Mouse (Mus musculus) C2C12 (cell line): ENCODE measurements around the gene Tmem80.

Source experiments
- CEBPB ChIP-seq: IDR thresholded peaks from one replicate; pipeline ENCODE4 v1.6.1; 2011; ENCODE audit warnings: low read depth, mild to moderate bottlenecking, control low read depth, moderate library complexity
- CTCF ChIP-seq: IDR thresholded peaks from one replicate; pipeline ENCODE4 v1.5.1; 2011; ENCODE audit not compliant: control insufficient read depth, insufficient read depth, insufficient read length
- MAX ChIP-seq: IDR thresholded peaks from one replicate; pipeline ENCODE4 v1.6.1; 2011; ENCODE audit warnings: mild to moderate bottlenecking, control low read depth
- MYOD1 ChIP-seq: IDR thresholded peaks from one replicate; pipeline ENCODE4 v1.6.1; 2011; ENCODE audit warnings: low read depth; ENCODE audit not compliant: control insufficient read depth, insufficient read length
- MYOG ChIP-seq: IDR thresholded peaks from one replicate; pipeline ENCODE4 v1.6.1; 2011; ENCODE audit not compliant: control insufficient read depth, insufficient read length; ENCODE audit errors: extremely low read depth
- USF1 ChIP-seq: IDR thresholded peaks from one replicate; pipeline ENCODE4 v1.6.1; 2011; ENCODE audit warnings: low read depth, mild to moderate bottlenecking, control low read depth, moderate library complexity

- no peak for TF ChIP-seq CTCF
- TF ChIP-seq MYOD1: no peak
- TF ChIP-seq MAX: no peak
- no peak for TF ChIP-seq USF1
- no peak for TF ChIP-seq CEBPB
- TF ChIP-seq MYOG: no peak
Measured at GRCm38 (mm10) chr7:141293852-141294471, 33.6 kb upstream of the Tmem80 start.
